Mouse (Mus musculus) brain, embryonic 14.5 days (tissue): Measurements from ENCODE around the gene Cdh20.

Experiments
- CTCF ChIP-seq: fragments of 200-500 bp; IDR thresholded peaks from 2 replicates; pipeline ENCODE4 v1.5.1; 2012; ENCODE audit warnings: inconsistent platforms, mild to moderate bottlenecking, moderate library complexity, borderline replicate concordance; ENCODE audit not compliant: insufficient read depth, insufficient read length; ENCODE audit errors: extremely low read depth
- POLR2A ChIP-seq: fragments of 200-500 bp; IDR thresholded peaks from 2 replicates; pipeline ENCODE4 v1.6.1; 2012; ENCODE audit warnings: mild to moderate bottlenecking, inconsistent platforms, borderline replicate concordance; ENCODE audit not compliant: poor library complexity, insufficient read depth, insufficient read length, severe bottlenecking; ENCODE audit errors: extremely low read depth

DNA sequence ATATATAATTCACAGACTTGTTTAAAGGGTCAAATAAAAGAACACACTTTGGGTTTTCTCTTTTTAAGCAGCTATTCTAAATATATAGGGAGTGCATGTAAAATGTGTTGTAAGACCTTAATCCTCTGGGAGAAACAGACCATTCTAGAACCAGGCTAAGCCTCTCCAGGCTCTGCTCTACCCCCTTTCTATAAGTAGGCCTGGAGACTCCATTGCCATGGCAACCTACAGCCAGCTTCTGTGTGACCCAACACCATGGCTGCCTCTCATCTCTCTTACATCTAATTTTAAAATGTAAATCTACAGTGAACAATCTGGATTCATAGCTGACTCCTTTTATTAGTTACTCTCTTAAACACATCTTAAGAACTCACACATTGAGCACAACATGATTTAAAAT lies 133.5 kb downstream of the Cdh20 start:
- TF ChIP-seq POLR2A: no peak
- TF ChIP-seq CTCF: no peak
